Mouse (Mus musculus) liver (tissue): ENCODE data around the gene Madcam1.

ENCODE experiments used
- DNase-seq: peaks from one replicate; pipeline ENCODE4 v3.0.0-alpha.2; 2020; ENCODE audit warnings: mixed read lengths

The Madcam1 gene

GRCm38 (mm10) chr10:79664131-79664665, at the start of gene Madcam1:
TSS of gene Madcam1 (plus strand) at chr10:79664559.
- DNase-seq: peak; percentile 80

GRCm38 (mm10) chr10:79615860-79616259, 48.5 kb upstream of the Madcam1 start:
- DNase-seq: no peak

DNA sequence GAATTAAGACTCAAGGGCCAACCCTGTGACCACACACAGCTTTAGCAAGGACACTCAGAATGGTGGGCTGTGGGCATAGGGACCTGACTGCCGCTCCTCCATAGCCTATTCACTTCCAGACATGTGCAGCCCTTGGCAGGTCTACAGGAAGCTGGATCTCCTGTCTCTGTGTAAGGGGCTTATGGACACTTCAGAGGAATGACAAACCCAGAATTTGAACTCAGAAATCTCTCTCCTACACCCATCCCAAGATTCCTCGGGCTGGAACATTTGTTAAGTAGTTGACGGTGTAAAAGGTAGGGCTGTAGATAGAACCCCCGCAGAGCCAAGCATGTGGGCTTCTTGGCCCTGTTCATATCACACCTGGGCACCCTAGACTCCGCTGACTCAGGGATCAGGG, 48.0 kb upstream of the Madcam1 start:
- no peak for DNase-seq

GRCm38 (mm10) chr10:79623950-79624349, 40.4 kb upstream of the Madcam1 start:
- no peak for DNase-seq

DNA sequence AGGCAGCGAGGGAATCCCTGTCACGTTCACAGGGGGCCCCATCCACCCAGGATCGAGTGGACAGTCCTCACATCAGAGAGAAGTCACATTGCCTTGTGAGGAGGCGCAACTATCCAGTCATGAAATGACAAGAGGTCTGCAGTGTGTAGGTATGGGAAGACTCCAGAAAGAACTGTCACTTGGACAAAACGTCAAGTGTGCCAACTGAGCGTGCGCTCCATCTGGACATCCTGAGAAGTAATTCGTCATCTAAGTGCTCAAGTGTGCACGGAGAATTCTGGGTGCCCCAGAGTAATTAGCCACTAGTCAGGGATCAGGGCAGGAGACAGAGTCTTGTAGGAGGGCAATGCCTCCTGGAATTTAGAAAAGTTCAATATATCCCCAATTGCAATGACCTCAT, 39.0 kb upstream of the Madcam1 start:
- no peak for DNase-seq

DNA sequence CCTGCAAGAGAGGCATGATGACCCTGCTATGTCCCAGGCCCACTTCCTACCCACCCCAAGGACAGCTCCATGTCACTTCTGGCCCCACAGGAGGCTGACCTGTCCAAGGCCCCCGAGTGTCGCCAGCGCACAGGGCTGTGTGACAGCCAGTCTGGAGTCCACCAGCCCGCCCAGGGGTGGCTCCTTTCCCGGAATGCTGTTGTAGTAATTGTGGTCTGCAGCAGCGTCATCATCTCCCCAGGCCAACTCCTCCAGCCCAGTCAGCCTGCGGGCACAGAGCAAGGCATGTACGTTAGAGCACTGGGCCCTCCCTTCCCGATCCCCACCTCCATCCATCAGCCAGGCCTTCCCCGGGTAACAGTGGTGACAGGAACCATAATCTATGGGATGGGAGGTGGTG, 38.2 kb upstream of the Madcam1 start:
- DNase-seq: no peak

DNA sequence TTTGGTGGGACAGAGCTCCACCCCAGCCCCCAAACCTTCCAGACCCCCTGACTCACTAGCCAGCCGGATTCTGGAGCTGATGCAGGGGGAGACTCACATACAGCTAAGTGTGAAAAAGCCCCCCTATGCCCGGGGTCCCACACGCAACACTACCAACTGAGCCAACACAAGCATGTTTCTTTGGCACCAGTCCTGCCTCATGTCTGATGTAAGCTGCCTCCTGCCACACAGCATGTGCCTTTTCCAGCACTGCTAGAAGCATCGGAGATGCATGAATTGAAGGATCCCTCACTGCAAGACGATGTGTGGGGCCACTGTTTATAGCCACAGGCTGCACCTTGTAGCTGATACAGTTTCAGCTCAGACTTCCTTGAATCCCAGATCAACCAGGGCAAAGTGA, 36.0 kb upstream of the Madcam1 start:
- no peak for DNase-seq

DNA sequence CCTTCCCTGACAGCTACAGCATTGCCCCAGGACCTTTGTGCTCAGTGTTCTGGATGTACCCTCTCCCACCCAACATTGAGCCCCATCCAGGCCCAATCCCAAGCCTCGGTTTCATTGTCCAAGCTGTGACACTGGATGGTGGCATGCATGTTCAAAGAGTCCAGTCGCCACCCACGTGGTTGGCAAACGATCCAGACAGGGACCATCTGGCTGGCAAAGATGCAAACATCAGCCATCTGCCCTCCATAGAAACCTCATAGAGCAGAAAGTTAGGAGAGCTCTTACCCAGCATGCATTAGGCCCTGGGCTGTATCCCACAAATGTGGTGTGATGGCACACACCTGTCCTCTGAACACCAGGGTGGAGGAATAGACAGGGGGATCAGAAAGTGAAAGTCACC, 32.9 kb upstream of the Madcam1 start:
- DNase-seq: no peak

DNA sequence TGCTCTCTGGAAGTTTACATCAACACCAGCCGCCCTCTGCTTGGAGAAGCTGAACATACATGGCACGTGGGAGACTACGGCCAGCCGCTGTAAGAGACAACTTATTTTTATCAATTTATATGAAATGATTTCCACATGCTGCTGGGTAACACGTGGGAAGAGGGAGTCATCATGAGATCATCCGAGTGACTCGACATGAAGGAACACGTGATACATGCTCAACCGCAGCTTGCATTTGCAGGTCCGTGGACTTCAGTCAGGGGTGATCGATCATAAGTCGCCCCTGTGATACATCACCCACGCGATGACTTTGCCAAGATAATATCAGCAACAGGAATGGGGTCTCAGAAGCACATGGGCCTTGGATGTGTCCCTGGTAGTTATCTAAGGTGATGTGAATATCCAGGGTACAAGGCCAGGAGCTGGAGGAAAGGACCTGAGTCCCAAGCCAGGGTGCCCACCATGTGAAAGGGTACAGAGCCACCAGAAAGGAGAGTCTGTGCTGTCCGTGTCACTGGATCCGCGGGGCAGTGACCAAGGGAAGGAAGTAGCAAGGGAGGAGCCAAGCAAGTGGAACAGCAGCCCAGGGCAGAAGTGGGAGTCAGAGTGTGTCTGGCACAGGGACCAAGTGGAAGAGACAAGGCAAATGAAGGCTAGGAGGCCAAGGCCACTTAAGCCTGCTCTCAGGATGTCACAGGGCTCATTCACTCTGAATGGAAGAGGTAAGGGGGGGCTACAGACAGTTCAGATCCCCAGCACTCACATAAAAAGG, 31.2 kb upstream of the Madcam1 start:
- DNase-seq: no peak

DNA sequence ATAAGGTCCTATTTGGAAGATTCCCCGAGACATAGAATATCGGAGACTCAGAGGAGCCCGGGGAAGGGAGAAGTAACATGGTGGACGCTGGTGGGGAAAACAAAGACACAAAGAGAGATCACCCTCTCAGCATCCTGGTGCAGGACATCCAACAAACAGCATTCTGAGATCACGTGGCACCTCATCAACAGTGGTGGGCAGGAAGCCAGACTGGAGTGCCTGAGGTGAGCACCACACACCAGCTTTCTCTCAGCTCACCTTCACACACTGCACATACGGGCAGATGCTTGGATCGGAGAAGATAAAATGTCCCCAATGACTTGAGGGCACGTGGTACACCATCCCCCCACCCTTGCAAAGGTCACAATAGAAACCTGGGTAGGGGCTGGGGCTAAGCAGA, 28.1 kb upstream of the Madcam1 start:
- DNase-seq: no peak

DNA sequence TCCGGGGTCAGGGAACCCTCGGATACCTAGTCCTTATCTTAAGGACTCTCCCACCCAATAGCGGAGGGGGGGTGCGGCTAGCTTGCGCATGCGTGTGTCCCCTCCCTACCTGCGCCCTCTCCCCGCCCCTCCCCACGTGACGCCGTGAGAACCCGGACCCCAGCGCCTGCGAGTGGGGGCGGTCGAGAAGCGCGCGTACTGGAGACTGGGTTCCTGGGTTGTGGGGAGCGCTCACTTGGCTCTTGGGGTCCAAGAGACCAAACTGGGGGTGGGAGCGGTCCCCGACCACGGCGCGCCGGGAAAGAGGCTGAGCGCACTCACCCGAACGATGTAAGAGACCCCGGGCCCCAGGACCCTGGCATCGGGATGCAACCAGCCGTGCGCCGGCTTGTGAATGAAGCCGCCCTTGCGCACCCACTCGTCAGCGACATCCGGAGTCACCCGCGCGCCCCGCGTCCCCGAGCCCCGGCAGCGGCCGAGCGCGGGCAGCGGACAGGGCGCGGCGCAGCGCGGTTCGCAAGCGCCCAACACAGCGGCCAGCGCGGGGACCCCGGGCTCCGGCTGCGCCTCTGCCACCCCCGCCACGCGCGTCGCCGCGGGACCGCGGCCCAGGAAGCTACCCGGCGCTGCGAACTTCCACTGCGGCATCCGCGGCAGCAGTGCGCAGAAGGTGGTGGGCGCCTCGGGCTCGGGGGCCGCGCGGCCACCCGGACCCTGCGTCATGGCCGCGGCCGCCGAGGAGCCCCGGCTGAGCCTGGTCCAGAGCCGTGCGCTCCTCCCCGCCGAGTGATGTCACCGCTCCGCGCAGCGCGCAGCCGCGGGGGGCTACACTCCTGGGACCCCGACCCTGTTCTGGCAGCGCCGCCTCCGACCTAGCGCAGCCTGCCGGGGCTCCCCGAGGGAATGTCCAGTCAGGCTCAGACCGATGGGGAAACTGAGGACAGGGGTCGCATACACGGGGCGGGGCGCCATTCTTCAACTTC, 26.9 kb upstream of the Madcam1 start, which contains the start of gene Shc2:
TSS of gene Shc2 (minus strand) at position 791 of the 983 bp plus-strand sequence.
- DNase-seq: peak; percentile 37

GRCm38 (mm10) chr10:79638486-79639204, 25.7 kb upstream of the Madcam1 start:
- peak; percentile 23 for DNase-seq

- no peak for DNase-seq
Measured at GRCm38 (mm10) chr10:79645711-79646110, 18.6 kb upstream of the Madcam1 start, which contains the start of gene Odf3l2. TSS of gene Odf3l2 (minus strand) at chr10:79645738.

GRCm38 (mm10) chr10:79649070-79649751, 15.1 kb upstream of the Madcam1 start:
- peak; percentile 71 for DNase-seq

GRCm38 (mm10) chr10:79652789-79653188, 11.6 kb upstream of the Madcam1 start:
- no peak for DNase-seq

DNA sequence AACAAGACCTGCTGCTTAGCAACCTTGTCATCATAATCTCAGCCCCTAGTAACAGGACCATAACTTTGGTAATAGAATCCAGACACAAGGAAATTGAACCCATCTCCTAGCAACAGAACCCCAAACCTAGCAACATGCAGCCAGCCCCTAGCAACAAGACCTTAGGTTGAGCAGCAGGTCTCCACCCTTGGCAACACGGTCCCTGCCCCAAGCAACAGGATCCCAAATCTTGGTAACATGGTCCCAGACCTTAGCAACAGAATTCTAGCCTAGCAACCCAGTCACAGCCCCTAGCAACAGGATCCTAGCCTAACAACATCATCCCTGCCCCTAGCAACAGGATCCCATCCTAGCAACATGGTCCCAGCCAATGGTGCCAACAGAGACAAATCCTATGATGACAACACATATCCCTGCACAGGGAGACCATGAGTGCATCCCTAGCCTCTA, 9.4 kb upstream of the Madcam1 start:
- no peak for DNase-seq

- DNase-seq: peak; percentile 49
Measured at GRCm38 (mm10) chr10:79658829-79659228, 5.5 kb upstream of the Madcam1 start.

GRCm38 (mm10) chr10:79660298-79660697, 4.1 kb upstream of the Madcam1 start:
- no peak for DNase-seq

DNA sequence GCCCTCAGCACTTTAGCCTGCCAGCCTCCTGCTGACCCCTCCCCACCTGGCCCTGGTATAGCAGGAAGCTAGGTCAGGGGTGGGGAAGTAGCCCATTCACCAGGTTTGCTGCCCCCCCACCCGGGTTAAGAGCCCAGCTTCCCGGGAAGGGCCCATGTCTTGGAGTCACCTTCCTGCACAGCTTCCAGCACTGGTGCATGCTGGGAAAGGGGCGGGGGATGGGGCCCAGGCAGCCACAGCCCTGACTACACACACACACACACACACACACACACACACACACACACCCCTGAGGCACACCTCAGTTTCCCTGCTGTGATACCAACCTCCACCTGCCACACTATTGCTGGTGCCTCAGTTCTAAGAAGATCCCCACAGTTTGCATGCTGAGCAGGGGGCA, 2.5 kb upstream of the Madcam1 start:
- no peak for DNase-seq

- DNase-seq: no peak
Measured at GRCm38 (mm10) chr10:79665051-79665450, 692 bp downstream of the Madcam1 start.

DNA sequence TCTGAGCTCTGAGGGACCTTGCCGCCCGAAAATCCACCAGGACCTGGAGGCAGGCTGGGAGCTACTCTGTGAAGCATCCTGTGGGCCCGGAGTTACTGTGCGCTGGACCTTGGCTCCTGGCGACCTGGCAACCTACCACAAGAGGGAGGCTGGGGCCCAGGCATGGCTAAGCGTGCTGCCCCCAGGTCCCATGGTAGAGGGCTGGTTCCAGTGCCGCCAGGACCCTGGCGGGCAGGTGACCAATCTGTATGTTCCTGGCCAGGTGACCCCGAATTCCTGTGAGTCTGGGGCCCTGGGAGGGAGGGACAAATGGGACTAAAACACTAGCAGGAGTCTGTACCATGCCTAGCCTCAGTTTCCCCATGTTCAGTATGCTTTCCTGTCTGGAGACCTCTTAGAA, 2.1 kb downstream of the Madcam1 start:
- no peak for DNase-seq

DNA sequence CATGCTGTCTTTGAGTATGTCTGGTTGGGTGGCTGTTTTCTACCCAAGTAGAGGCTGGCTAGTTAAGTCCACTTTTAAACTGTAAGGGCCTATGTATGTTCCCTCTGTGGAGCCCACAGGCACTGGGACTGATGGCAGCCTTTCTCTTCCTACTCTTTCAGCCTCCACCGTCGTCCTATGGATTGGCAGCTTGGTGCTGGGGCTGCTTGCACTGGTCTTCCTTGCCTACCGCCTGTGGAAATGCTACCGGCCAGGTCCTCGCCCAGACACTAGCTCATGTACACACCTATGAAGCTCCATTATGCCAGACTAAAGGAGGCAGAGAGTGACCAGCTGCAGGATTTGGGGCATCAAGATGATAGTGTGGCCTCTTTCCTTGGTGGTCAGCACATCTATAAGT, 3.7 kb downstream of the Madcam1 start:
- no peak for DNase-seq
